Mouse (Mus musculus) lung, postnatal 10 days (tissue): ENCODE measurements around the gene Odf3.

Experiments used
- DNase-seq: peaks from one replicate; pipeline ENCODE4 v3.0.0; 2021

The Odf3 gene

DNA sequence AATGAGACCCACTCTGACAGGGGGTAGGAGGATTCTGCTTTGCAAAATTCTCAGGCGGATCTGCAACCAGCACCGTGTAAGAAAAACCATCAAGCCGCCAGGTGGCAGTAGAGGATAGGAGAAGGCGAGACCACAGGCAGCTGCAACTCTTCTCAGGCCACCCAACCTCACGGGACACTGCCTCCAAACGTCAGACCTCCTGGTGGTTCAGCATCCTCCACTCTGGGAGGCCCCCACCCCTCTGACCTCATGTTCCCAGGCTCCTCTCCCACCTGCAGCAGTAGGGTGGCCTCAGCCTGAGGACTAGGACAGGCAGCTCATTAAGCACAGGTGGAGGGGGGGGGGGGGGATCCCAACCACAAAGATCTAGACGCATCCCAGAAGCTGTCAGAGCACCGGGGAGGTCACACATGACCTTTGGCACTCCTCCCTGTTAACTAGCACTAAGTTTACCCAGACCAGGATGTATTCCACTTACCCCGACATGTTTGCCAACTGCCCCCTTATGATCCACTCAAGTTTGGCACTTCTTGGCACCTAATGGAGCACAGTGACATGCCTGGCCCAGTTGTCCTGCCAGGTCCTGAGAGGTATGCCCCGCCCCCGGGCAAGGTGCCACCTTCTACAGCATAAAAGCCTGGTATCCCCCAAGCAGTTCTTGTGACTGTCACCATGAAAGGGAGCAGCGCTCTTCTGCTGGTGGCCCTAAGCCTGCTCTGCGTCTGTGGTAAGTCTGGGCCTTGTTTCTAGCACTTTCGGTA, 2.5 kb upstream of the Odf3 start, which contains the start of gene Scgb1c1:
Gene Scgb1c1 (plus strand): TSS at position 643 of the 761 bp plus-strand sequence.
- peak; percentile 96 for DNase-seq

DNA sequence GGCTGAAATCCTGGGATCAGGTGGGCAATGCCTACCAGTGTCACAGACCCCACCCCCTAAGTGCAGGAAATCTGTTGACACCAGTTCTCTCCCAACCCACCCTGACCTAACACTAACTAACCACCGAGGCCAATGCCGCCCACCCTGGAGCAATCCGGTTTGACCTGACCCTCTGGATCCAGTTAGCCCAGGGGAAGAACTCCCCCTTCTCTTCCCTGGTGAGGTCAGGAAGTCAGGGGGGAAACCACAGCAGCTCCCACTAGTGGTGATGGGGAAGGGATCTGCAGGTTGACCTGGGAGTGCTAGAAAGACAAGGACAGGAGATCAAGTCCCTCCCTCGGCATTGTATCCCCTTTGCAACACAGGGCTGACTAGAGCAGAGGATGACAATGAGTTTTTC, 1.9 kb upstream of the Odf3 start:
- no peak for DNase-seq

DNA sequence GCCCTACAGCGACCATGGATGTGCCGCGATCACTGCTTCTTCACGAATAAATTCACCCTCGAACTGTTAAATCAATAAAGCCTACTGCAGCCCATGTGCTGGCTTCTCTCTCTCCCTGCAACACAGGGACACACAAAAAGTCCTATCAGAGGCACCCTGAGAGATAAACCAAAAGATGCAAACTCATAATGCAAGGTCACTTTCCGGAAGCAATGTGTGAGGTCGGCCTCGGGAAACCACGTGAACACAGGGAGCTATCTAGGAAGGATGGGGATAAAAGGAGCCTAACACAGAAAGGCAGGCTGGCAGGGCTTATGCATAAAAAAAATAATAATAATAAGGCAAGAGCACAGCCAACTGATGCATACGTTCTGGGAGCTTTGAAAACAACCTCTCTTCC, 929 bp upstream of the Odf3 start:
- no peak for DNase-seq

DNA sequence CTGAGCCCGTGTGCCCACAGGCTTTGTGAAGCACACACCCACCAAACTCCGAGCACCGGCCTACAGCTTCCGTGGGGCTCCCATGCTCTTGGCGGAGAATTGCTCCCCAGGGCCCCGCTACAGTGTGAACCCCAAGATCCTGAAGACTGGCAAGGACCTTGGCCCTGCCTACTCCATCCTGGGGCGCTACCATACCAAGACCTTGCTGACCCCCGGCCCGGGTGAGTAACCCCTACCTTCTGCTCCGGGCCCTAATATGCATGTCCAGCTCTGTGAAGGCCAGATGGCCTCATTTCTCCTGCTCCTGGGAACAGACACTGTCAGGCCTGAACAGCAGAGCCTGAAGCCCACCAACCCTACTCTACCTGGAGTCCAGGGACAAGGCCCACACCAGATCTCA, 986 bp downstream of the Odf3 start:
- no peak for DNase-seq

DNA sequence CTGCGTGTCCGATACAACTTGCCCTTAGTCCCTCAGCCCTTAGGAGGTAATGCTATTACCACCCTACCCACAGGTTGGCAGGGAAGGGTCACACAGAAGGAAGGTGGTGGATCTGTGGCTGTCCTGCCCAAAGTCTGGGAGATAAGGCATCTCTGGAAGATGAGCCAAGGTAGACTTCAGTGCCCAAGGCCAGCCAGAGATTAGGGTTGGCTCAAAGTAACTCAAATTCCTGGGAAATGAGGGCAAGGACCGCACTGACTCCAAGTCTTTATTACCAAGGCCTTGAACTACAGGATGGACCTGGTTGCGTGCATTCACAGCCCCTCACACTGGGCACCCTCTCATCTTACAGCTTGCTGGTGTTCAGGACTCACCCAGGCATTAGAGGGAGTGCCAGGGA, 4.3 kb downstream of the Odf3 start:
- DNase-seq = no peak

DNA sequence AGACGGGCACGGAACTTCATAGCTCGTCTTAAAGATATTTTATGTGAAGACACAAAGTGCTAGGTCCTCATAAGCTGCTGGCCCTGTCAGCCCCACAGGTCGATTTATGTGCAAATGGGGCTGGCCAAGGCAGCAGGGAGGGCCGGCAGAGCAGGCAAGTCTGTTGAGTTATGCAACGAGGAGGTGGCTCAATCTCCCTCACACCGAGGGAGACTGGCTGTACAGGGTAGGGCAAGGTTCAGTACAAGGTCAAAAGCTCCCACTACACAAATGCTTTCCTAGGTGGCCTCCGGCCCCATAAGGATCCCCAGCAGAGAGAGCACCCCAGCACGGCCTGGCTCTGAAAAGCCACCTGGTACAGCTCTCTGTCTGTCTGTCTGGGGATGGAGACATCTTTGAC, 5.8 kb downstream of the Odf3 start:
- no peak for DNase-seq

DNA sequence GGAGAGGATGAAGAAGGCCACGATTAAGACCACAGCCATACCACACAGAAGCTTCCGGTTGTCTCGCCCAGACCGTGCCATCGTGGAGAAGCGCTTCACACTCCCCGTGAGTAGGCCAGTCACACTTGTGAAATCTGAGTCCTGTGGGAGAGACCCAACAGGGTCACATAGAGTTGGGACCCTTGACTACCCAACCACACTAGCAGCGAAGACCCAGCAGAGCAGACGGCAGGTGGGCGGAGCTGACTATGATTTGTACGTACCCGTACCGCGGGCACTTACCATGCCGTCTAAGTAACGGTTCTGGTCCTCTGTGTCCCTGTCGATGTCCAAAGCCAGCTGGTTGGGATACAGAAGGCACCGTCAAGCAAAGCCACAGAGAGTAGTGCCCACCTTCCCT, 6.9 kb downstream of the Odf3 start:
- no peak for DNase-seq

DNA sequence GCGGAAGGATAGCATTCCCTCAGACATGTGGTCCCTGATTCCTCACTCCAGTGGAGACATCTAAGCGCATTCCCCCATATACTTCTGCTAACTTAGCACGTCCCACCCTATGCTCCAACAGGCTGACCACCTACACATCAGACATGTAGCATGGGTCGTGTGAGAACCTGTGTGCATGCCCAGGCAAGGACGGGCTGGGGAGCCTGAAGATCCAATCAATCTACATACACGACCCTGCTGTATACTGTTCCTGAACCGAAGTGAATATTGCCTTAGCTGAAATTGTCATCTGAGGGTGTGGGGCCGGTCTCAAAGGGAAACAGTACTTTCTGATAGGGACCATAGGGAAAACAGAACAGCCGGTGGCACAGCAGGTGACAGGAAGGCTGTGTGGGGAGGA, 7.6 kb downstream of the Odf3 start:
- no peak for DNase-seq

DNA sequence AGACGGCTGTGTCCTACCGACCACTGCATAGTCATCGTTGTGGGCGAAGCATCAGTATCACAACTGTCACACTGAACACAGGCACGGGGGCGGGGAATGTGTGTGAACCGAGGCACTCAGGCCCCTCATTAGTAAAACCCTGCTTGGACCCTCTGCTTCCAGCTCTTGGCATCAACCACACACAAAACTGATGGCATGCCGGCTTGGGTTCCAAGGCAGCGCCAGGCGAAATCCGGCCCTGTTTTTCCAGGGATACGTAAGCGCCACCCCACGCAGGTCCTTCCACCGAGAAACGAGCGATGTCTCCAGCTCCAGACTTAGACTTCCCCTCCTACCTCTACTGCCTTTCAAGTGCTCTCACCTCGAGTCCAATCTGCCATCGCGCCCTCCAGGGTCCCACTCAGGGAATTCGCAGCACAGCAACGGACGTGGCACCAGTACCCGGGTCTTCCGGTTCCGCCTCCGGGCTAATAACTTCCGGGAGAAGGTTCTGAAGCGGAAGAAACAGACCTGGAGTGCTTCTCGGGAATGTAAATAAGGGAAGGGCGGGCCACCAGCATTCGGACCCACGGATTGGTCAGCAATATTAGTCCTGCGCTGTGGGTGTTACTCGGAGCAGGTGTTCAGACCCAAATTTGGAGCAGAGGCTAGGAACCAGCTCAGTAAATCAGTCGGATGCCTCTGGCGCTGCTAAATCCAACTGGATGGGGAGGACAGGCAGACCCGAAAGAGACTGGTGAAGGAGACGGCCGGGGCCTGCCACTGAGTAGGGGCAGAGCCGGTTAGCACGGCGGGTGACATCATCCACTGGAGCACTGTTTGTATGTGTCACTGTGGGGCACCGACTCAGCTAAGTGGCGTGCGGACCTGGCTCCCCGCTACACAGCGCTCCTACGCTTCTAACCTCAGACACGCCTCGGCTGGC, 8.5 kb downstream of the Odf3 start, which contains the start of gene Gm45785:
Gene Gm45785 (minus strand): TSS at position 472 of the 925 bp plus-strand sequence.
- peak; percentile 93 for DNase-seq

DNA sequence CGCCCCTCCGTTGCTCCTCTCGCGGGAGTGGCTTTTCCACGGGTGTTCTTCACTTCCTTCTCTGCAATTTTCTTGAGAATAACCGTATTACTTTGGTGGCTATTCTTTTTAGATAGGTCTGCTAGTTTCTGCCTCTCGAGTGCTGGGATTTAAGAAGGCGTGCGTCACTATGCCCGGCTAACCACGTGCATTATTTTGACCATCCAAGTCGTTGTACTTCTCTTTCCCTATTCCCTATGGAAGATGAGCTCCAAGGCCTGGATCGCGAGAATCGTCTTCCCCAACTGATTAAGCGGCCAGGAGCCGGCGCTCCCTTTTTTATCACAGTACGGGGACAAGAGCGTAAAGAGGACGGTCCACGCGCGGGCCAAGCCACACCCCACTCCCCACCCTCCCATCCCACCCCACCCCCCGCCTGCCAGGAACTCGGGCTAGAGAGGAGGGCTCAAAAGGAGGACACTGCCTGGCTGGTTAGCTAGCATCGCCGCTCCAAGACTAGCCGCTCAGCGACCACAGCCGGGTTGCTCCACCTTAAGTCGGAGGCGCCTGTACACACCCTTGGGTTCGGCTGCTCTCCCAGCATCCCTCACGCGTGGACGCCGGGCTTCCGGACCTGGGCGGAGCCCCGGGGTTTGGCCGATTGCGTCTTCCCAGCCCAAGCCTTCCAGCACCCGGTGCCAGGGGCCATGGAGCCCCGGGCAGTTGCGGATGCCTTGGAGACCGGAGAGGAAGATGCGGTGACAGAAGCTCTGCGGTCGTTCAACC, 9.4 kb downstream of the Odf3 start, which contains the start of gene Ric8a:
Gene Ric8a (plus strand): TSS at position 173 of the 765 bp plus-strand sequence.
- DNase-seq = peak; percentile 96

DNA sequence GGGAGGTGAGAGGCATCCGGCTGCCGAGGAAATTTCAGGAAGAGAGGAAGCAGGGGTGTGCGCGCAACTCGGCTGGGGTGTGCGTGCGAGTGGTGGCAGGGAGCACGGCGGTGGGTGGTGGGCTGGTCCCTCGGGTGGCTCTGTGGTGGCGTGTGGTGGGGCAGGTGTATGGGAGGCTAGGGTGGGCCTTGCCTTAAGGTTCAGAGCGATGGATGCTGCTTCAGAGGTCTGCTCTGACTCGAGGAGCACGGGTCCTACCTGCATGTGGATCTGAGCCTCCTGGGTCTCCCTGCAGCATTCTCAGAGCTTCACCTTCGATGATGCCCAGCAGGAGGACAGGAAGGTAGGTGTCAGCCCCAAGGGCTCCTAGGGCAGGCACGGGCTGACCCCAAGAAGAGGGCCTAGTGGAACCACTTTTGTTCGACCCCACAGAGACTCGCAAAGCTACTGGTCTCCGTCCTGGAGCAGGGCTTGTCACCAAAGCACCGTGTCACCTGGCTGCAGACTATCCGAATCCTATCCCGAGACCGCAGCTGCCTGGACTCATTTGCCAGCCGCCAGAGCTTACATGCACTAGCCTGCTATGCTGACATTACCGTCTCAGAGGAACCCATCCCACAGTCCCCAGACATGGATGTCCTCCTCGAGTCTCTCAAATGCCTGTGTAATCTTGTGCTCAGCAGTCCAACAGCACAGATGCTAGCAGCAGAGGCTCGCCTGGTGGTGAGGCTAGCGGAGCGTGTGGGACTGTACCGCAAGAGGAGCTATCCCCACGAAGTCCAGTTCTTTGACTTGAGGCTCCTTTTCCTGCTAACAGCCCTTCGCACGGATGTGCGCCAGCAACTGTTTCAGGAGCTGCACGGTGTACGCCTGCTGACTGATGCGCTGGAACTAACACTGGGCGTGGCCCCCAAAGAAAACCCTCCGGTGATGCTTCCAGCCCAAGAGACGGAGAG, 10.2 kb downstream of the Odf3 start, which contains the start of gene Bet1l:
Gene Bet1l (minus strand): TSS at position 28 of the 956 bp plus-strand sequence.
- no peak for DNase-seq

DNA sequence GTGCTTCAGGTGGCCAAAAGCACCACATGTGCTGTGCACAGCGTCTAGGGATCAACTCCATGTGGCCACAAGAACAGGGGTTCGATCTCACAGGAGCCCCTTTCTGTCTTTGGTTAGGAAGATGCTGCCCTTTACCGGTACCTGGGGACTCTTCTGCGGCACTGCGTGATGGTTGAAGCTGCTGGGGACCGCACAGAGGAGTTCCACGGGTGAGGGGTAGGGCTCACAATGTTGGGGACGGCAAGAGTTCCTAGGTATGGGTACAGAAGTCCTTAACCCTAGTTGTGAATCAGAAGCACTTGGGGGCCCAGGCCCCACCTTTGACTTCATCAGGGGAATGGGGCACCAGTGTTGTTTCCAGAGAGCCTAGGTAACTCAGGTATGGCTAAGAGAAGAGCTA, 11.1 kb downstream of the Odf3 start:
- DNase-seq = no peak

DNA sequence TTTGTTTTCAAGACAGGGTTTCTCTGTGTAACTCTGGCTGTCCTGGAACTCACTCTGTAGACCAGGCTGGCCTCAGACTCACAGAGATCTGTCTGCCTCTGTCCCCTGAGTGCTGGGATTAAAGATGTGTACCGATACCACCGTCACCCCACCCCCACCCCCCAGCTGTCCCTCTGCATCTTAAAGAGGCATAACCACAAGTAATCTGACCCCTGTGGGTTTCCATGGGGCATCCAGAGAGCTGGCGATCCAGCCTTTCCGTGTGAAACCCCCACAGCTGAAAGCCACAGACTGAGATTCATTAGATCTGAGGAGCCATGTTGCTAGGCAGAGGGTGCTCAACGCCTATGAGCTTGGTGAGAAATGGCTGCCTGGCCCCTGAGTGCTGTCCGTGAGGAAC, 12.4 kb downstream of the Odf3 start:
- no peak for DNase-seq

DNA sequence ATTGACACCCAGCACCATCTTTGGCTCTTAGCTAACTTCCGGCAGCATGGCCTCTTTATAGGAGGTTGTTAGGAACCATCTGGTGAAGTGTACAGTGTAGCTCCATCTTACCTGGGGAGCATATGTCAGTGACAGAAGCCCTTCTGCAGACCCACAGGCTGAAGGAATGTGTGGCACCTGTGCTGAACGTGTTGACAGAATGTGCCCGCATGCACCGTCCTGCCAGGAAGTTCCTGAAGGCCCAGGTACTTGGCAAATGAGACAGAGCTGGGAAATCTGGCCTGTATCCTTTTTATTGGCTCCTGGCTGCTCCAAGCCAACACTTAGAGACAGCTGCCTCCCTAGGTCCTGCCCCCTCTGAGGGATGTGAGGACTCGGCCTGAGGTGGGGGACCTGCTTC, 13.1 kb downstream of the Odf3 start:
- no peak for DNase-seq

DNA sequence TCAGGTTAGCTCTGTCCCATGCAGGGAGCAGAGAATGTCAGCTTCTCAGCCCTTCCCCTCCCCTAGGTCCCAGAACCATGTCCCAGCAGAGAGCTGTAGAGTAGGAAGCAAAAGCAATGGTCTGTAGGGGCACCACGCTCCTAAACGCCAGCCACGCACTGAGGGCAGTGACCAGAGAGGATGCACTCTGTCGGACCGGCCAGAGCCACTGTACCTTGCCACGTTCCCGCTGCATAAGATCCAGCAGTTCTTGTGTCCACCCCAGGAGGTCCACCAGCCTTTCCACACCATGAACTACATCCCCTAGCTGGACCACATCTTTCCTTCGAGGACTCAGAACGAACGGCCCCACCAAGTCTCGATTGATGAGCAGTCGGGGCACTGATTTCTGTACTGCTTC, 17.2 kb downstream of the Odf3 start:
- no peak for DNase-seq

DNA sequence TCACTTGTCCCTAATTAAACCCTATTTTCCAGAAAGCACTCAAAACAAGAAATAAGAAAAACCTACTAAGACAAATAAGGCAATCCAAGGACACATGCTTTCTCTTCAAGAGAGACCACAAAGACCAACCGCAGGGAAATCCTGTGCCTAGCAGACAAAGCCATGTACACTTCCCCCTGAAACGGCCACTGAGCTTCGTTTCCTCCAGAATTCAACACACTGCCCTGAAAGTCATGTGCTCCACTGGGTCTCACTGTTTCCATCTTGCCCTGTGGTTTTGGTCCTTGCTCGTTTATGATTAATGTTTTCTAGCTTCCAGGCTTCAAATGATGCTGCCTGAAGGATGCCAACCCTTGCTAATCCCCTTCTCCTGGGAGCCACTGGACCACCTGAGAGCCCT, 26.6 kb downstream of the Odf3 start:
- no peak for DNase-seq

DNA sequence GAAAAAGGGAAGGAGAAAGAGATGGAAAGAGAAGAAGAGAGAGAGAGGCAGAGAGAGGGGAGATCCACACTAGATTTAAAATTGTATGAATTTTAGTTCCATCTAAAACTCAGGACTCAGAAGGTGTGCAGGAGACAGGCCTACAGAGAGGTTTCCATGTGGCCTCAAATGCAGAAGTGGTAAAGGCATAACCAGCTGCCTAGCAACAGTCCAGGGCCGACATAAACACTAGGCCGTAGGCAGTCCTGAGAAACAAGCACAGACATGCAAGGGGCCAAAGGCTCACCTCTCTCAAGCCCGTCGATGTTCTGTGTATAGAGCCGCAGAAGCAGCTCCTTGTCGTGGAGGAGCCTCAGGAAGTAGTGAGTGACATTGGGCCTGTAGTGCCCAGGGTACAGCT, 29.8 kb downstream of the Odf3 start:
- DNase-seq = no peak

DNA sequence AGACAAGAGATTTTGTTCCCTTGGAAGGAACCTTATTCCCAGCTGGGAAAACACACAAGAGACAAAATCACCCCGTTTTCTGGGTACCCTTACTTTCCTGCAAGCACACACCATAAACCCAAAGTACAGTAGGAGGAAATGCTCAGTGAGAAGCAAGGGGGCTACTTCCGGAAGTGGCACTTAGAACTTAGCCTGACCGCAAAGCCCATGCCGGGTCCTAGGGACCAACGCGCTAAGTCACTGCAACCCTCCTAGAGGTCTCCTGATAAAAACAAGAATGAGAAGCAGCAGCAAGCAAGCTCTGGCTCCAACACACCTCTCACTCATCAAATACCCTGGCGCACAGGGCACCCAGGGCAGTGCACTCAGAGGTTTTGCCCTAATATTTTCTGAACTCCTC, 31.8 kb downstream of the Odf3 start:
- DNase-seq = no peak

DNA sequence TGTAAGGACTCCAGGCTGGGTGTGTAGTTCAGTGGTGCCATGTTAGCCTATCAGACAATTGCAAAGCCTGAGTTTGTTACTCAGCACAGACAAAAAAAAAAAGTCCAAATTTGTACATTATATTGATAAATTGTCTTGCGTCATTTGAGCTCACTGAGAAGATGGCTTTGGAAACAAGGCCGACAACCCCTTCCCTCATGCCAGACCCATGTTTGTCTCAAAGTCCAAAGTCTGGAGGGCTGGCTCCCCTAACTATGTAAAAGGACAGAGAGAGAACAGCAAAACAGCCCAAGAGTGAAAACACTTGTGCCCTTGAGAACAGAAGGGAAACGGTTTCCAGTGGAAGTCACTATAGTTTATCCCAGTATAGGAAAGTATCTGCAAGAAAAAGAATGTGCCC, 32.8 kb downstream of the Odf3 start:
- no peak for DNase-seq

DNA sequence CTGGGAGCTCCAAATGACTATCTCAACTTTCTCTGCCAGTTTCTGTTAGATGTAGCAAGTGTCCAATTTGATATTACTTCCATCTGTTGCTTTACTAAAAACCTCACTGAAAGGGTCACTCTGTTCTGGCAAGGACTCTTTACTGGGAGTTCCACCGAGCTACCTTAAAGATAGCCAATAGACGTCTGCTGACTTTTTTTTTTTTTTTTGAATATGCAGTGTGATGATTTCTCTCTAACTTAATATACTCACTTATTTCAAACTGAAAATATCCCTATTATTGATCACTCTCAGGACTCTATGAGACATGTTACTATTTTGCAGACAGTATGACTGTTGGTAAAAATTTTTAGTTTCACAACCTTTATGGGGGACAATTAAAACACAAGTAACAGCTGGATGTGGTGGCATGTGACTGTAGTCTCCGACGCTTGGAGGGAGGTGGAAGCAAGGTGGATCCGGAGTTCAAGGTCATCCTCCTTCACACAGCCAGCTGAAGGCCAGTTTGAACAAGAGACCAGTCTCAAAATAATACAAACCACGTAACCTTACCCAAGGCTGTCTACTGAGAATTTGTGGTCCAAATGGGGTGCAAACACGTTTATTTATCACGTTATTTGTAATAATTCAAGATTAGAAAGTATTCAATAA, 33.4 kb downstream of the Odf3 start:
- DNase-seq = no peak
